Mouse (Mus musculus): Measurements from ENCODE around the gene Gm7682. TPM values are rescaled to one million over a fixed set of nuclear protein-coding genes. Genes with fewer than 3 reads are reported as not detected.

Gm7682 gene
- total RNA-seq (2023): not detected

GRCm38 (mm10) chr5:94445484-94445883, at the start of gene Gm7682:
Gm7682 (plus strand) TSS chr5:94445784.

Other genes with a start within 250 kb of the Gm7682 start
- not detected for gene Gm3106, start 227.8 kb upstream of the Gm7682 start, total RNA-seq (2023)
- not detected for gene A430089I19Rik, start 139.0 kb upstream of the Gm7682 start, total RNA-seq (2023)
- not detected for gene Gm6502, start 131.3 kb upstream of the Gm7682 start, total RNA-seq (2023)
- not detected for gene AA792892, start 106.0 kb upstream of the Gm7682 start, total RNA-seq (2023)
- not detected for gene Gm3139, start 80.5 kb downstream of the Gm7682 start, total RNA-seq (2023)
- not detected for gene Gm3147, start 170.6 kb downstream of the Gm7682 start, total RNA-seq (2023)
- not detected for gene Gm6509, start 178.2 kb downstream of the Gm7682 start, total RNA-seq (2023)
- not detected for gene Gm6205, start 202.6 kb downstream of the Gm7682 start, total RNA-seq (2023)

Data from neutrophil, adult 83 days (primary cell).